ENCODE assay signal across 11 mouse cellular contexts in genomic region chr4:119531813-119532212, GRCm38 (mm10). TPM values are rescaled to one million over a fixed set of nuclear protein-coding genes. Genes with fewer than 3 reads are reported as not detected.
A peak's percentile ranks its signal among the peaks of the same experiment; 100 is the strongest.
DNase-seq lines count a peak whose midpoint lies in the region; TF ChIP-seq lines count a peak whose summit lies in the region.
"Had no signal": no experiment of that assay in that cellular context is flagged by ENCODE, and none has a peak within 500 bp of the region (broad histone marks: within the 10 kb centered on the region; RNA-seq: fewer than 3 reads in every experiment).

No protein-coding gene starts in this region.

- no peak overlapping the region for H3K4me3 ChIP-seq in kidney, adult 2 months (ENCODE audit: insufficient read depth, low read depth, low read length)
- H3K4me3 ChIP-seq: embryonic facial prominence, embryonic 15.5 days; heart, embryonic 10.5 days had no signal

- no peak for TF ChIP-seq CTCF in kidney, adult 2 months (conservative IDR thresholded peaks at IDR 0.05; ENCODE audit: insufficient read depth, insufficient read length, low read depth, low read length)

- no peaks in the 10 kb centered on the region for H3K4me1 ChIP-seq in kidney, adult 2 months (ENCODE audit: control insufficient read depth, insufficient read depth, low read length)
- H3K4me1 ChIP-seq: embryonic facial prominence, embryonic 15.5 days had no signal

- 77% methylated on average over 2 of the region's 2 CpGs for WGBS in kidney, adult 2 months

- no peak overlapping the region for H3K27ac ChIP-seq in kidney, adult 2 months (ENCODE audit: insufficient read depth, low read depth, low read length)
- H3K27ac ChIP-seq: embryonic facial prominence, embryonic 15.5 days; heart, embryonic 10.5 days had no signal

- DNase-seq in kidney, adult 2 months, result peak; percentile 41
- DNase-seq in kidney, postnatal 10 days, result no peak
- DNase-seq in retina, embryonic 14.5 days (ENCODE audit: low spot score), result peak; percentile 17
- DNase-seq in retina, postnatal 1 day, result no peak
- DNase-seq in NIH3T3 (ENCODE audit: low read depth), result peak; percentile 20
- peak; percentile 54 for DNase-seq in splenic B cell, adult 2 months (ENCODE audit: low read depth, low spot score)
- no peak for DNase-seq in frontal cortex, postnatal 10 days (ENCODE audit: low spot score in 2 of 2)
- DNase-seq in adrenal gland, postnatal 4 days (ENCODE audit: low spot score in 2 of 2), result no peak
- DNase-seq: right cerebral cortex, postnatal 14 days had no signal

- TF ChIP-seq POLR2A in kidney, adult 2 months (IDR thresholded peaks at IDR 0.05; ENCODE audit: low read depth, low read length), result no peak

- no peaks in the 10 kb centered on the region for H3K27me3 ChIP-seq in kidney, adult 2 months (replicated peaks; ENCODE audit: control insufficient read depth, insufficient read depth, low read length)
- H3K27me3 ChIP-seq in splenic B cell, adult 2 months (ENCODE audit: control insufficient read depth, insufficient read depth, low read length, poor library complexity, severe bottlenecking), result no peaks in the 10 kb centered on the region
- H3K27me3 ChIP-seq: embryonic facial prominence, embryonic 15.5 days had no signal

- no peaks in the 10 kb centered on the region for H3K36me3 ChIP-seq in kidney, adult 2 months (ENCODE audit: control insufficient read depth, insufficient read depth, low read length)
- no peaks in the 10 kb centered on the region for H3K36me3 ChIP-seq in splenic B cell, adult 2 months (ENCODE audit: control insufficient read depth, insufficient read depth, low read length, poor library complexity, severe bottlenecking)
- H3K36me3 ChIP-seq: embryonic facial prominence, embryonic 15.5 days; heart, embryonic 10.5 days had no signal

RNA-seq across cellular contexts. Expression of gene Foxj3, which starts 5.0 kb away (rescaled TPM):
- polyA plus RNA-seq in kidney, adult 2 months (2012; rRNA removed), result 16.5 and 19.1 TPM in 2 replicates
- total RNA-seq in adrenal gland, postnatal 4 days (2021), result 10 to 100 TPM; 51.2 to 58.2 TPM

RNA-seq across cellular contexts. Expression of gene Frg2f1, which starts 7.5 kb away (rescaled TPM):
- polyA plus RNA-seq in kidney, adult 2 months (2012; rRNA removed), result 7.6 and 12.0 TPM in 2 replicates
- total RNA-seq in adrenal gland, postnatal 4 days (2021), result 10 to 100 TPM in 1 of 2 experiments, 1 to 10 TPM in 1; 9.7 to 10.2 TPM

RNA-seq across cellular contexts. Expression of gene Rimkla, which starts 39.4 kb away (rescaled TPM):
- polyA plus RNA-seq in kidney, adult 2 months (2012; rRNA removed), result 0.52 and 0.58 TPM in 2 replicates
- 1 to 10 TPM; 1.2 to 2.0 TPM for total RNA-seq in adrenal gland, postnatal 4 days (2021)

Comparison
In these comparisons a context has a peak if more than half of its experiments do, and no peak if none do; other contexts are left out.
1. DNase-seq: peak in kidney, adult 2 months (single experiment), retina, embryonic 14.5 days (single experiment), NIH3T3 (single experiment) and splenic B cell, adult 2 months (single experiment); none in kidney, postnatal 10 days (single experiment), retina, postnatal 1 day (single experiment), frontal cortex, postnatal 10 days (0 of 2) and adrenal gland, postnatal 4 days (0 of 2).